Mouse (Mus musculus) regulatory T cell (primary cell): ENCODE data around the gene Tmem109.

Source experiments
- in situ Hi-C: fragments of 300-600 bp; cut with MboI, MseI; formaldehyde crosslinking; loops from one replicate; pipeline ENCODE4 v1.15.1; 2025; ENCODE audit warnings: high pct_unique_total_duplicates

Tmem109 gene

GRCm38 (mm10) chr19:10892201-10892600 lies 10.4 kb upstream of the Tmem109 start:
- in situ Hi-C loops, result no loop called here

DNA sequence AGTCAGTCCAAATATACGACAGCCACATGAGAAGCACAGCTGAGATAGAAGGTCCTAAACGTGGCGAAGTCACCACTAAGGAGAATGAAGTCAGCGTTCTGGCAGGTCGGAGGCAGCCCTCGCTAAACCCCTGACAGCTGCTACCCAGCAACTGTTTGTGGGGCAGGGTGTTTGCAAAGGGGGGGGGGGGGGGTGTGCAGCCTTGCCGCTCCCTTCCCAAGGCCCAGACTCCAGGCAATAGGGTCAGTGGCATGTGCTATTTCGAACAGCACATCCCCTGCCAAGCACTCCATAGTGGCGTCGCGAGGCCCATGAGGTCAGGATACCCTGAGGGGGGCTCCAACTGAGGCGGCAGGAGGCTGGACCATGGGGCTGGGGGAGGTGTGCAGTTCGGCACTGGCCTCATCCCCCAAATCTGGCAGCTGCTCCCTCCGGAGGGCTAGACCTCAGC lies 801 bp downstream of the Tmem109 start:
- in situ Hi-C loops, result no loop called here

DNA sequence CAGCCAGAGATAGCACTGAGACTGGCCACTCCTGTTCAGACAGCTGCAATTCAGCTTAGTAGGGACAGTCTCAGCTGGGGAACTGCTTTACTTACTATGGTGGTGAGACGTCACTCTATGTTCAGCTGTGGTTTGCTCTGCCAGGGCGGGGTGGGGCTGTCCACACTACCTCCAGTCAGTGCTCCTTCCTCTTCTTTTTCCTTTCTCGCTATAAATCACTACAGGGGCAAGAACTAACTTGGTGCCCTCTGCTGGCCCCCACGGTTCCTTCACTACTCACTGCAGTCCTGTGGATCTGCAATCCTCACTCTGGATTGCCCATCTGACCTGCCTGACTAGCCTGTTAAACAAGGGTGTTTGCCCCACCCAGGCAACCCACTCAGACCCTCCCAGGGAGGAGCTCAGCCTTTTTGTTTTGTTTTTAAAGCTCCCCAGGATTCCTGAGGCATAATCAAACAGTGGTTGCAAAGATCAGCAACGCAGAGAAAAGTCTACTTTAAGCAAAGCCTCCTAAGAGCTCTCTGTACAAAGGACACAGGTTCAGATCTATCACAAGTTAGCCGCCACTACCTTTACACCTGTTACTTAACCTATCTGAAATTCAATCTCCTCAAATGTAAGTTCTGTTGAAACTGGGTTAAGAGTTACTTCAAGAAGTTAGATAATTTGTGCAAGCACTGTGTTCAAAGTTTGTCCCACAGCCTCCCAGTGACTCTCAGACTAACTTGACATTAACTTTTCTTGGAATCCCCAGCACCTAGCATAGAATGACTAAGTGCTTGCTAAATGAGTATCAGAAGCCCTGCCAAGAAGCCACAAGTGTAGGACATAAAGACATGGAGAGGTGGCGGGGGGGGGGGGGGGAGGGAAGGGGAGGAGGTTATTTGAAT lies 1.5 kb downstream of the Tmem109 start:
- in situ Hi-C loops, result no loop called here

- in situ Hi-C loops, result no loop called here
These were observed 3.5 kb downstream of the Tmem109 start for GRCm38 (mm10) chr19:10878201-10878837.

GRCm38 (mm10) chr19:10871328-10871961 lies 10.4 kb downstream of the Tmem109 start:
- in situ Hi-C loops, result no loop called here

DNA sequence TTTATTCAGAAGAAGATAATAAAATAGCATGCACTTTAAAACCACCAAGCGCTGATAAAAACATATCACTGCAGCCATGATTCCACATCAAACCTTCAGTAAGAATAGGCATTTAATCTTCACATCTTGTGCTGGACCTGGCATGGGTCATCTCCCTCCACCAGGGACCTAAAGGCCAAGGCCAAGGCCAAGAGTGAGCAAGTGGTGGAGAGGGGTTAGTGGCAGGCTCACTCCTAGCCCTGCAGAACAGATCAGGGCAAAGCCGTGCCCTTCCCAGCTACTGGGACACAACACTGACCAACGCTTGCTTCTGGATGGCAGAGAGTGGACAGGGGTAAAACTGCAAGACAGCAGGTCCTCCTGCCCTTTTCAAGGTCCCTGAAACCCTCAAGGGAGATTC lies 11.1 kb downstream of the Tmem109 start:
- in situ Hi-C loops, result no loop called here

DNA sequence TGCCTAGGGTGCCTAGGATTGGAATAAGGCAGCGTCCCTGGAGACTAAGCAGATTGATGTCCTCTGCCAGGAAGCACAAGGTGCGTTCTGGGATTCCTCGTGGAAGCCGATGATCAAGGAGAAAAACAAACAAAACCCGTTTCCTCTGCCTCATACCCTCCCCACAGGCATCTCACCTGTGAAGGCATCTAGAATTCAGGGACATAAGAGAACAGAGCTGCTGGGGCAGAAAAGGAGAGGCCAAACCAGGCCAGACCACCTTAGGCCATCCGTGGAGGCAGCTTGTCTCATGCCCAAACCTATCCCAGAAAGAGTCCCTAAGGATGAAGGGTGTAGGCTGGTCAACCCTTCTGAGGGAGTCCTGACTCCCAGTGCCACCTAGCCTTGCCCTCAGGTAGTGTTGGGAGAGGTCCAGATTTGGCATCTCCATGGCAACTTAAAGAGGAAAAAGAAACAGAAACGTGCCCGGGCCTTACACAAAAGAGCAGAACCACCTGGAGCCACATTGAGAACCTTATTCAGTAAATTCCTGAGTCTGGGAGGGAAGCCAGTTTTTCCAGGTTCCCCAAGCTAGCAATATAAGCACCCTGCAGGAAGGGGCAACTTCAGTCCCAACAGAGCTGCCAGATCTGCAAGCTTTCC lies 11.8 kb downstream of the Tmem109 start, which contains the start of gene Tmem132a:
TSS of gene Tmem132a (minus strand) at position 55 of the 642 bp plus-strand sequence.
- in situ Hi-C loops, result no loop called here

- in situ Hi-C loops, result no loop called here
These were observed 12.4 kb downstream of the Tmem109 start for GRCm38 (mm10) chr19:10869241-10869885.

GRCm38 (mm10) chr19:10868623-10869141 lies 13.1 kb downstream of the Tmem109 start:
- in situ Hi-C loops, result no loop called here

DNA sequence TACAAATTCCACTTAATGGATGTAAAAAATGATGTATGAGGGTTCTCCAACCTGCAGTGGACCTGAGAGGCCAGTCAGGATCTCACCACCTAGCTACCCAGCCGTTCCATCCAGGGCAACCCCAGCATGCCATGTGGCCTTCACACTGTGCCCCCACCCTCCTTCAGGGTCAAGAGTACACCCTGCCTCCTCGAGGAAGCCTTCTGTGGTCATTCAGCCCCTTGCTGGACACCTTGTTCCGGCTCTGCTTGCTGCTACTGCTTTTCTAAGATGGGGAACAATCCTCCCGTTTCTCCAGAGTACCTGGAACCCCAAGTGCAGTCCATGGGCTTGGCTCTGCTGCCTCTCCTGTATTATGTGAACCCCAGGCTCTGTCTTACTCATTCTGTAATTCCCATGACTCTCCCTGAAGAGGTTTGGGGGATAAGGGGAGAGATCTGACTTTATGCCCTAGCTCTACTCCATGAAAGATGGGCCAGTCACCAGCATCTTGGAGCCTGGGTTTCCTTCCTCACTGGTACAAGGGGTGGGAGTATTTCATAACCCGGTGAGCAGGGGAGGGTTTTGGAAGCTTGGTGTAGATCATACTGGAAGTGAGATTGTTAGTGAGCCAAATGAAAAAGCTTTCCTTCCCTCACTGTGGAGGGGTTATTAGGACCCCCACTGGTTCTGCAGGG lies 13.7 kb downstream of the Tmem109 start:
- in situ Hi-C loops, result no loop called here

- in situ Hi-C loops, result no loop called here
These were observed 15.4 kb downstream of the Tmem109 start for GRCm38 (mm10) chr19:10866351-10866750.

DNA sequence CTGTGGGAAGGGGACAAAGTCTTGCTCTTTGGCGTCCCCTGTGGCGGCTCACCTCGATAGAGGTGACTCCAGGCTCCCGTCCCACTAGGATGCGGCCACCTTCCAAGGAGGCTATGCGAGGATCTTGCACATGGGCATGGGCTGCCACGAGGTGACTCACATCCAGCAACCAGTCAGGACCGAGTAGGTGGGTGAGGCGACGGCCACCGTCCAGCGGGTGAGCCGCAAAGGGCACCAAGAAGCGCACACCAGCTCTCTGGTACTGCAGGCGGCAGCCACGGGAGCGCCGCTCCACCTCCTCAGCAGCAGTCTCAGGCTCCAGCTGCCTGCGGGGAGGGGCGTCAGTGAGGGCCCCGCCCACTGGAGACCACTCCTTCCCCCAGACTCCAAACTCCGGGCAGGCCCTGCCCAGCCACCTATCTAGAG lies 21.7 kb downstream of the Tmem109 start:
- in situ Hi-C loops, result no loop called here

DNA sequence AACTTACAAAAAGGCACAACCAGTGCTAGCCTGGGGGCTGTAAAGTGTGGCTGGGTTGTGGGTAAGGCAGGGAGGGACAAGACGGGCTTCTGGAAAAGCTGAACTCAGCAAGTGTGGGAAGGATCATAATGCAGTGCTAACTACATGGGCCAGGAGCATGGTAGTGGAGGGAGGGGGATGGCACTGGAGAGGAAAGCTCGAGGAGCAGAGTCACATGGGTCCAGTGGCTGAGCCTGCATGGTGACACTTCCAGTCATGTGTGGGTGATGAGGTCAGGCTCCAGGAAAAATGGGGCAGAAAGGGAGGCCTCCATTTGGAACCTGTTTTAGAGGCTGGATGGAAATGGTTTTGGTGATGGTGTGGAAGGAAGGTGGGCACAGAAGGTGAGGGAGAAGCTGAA lies 25.3 kb downstream of the Tmem109 start:
- in situ Hi-C loops, result no loop called here

DNA sequence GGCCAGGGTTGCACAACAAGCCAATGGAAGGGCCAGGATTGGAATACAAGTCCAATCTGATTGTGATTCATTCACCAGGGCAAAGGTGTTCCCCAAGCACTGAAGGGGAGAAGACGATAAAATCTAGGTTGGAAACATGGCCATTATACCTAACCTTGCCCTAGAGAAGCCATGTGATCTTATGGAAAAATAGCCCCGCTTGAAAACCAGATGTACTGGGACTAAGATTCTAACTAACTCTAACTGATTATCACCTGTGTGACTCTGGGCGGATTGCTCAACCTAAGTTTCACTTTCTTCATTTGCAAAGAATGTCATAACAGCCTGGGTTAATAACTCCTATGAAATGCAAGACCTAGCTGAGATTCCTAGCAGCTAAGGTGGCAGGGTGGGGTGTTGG lies 26.4 kb downstream of the Tmem109 start:
- in situ Hi-C loops, result no loop called here

DNA sequence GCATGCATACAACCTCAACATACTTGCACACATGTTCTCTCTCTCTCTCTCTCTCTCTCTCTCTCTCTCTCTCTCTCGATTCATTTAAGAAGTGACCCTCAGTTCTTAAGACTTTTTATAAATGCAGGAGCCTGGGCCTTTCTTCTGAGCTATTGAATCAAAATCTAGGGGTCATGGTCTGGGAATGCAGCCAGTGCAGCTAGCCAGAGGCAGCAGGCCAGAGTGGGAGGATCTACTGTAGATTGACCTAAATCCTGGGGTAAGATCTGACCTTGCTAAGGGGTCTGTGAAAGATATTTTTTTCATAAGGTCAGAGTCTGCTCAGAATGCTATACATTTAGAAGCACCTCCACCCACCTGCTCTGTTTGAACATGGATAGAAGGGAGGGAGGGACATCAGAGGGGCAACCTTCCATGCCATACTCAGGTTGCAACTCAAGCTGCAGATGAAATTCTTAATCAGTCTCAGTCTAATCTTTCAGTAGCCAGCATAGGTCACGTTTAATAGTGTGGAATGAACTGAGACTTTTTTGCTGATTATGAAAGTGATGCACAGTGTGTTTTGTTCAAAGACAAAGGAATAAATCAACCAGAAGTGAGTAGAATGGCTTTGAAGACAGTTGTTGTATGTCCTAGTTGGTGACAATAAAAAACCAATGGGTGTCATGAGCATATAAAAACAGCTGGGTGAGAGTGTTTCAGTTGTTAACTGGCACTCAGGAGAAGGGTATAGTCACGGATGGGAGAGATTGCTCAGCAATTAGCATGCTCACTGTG lies 34.3 kb downstream of the Tmem109 start:
- in situ Hi-C loops, result no loop called here

- in situ Hi-C loops, result no loop called here
These were observed 35.7 kb downstream of the Tmem109 start for GRCm38 (mm10) chr19:10846150-10846549.

- in situ Hi-C loops, result no loop called here
These were observed 36.3 kb downstream of the Tmem109 start for GRCm38 (mm10) chr19:10845454-10845853.

- in situ Hi-C loops, result no loop called here
These were observed 37.6 kb downstream of the Tmem109 start for GRCm38 (mm10) chr19:10844206-10844605.

DNA sequence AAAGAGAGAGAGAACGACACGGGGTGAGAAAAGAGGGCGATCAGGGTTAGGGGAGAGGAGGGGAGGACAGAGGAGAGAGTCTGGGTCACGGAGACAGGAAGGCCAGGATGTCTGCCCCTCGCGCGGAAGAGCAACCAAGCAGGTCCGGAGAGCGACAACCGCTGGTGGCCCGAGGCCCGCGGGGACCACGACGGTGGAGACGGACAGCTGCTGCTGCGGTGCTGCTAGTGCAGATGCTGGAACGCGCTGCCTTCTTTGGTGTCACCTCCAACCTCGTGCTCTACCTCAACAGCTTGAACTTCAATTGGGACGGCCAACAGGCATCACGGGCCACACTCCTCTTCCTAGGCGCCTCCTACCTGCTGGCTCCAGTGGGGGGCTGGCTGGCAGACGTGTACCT lies 38.9 kb downstream of the Tmem109 start:
- in situ Hi-C loops, result no loop called here
